Mouse (Mus musculus) stomach, embryonic 14.5 days (tissue): Measurements from ENCODE around the gene Ikzf2. TPM values are rescaled to one million over a fixed set of nuclear protein-coding genes. Genes with fewer than 3 reads are reported as not detected.

Experiments
- ATAC-seq: fragments of 200-750 bp; cut with Nextera tagmentation; 2 replicates; pipeline ENCODE4 v1.8.0; 2017; ENCODE audit warnings: low read depth, moderate TSS enrichment; ENCODE audit not compliant: insufficient number of reproducible peaks, insufficient read depth, low FRiP score
- H3K27ac ChIP-seq: fragments of 300-500 bp; sonication (generic); 2 replicates; pipeline ENCODE4 v1.5.1; 2014; ENCODE audit warnings: mild to moderate bottlenecking, low read length, moderate library complexity, mixed read lengths
- H3K27me3 ChIP-seq: fragments of 300-500 bp; sonication (generic); 2 replicates; pipeline ENCODE4 v1.6.1; 2014; ENCODE audit warnings: low read length, control low read depth, mixed read lengths; ENCODE audit not compliant: control insufficient read depth, insufficient read depth
- H3K36me3 ChIP-seq: fragments of 300-500 bp; sonication (generic); 2 replicates; pipeline ENCODE4 v1.6.1; 2014; ENCODE audit warnings: mild to moderate bottlenecking, control low read depth, low read length, moderate library complexity, mixed read lengths; ENCODE audit not compliant: control insufficient read depth, insufficient read depth
- H3K4me1 ChIP-seq: fragments of 300-500 bp; sonication (generic); 2 replicates; pipeline ENCODE4 v1.6.1; 2014; ENCODE audit warnings: low read length, control low read depth, mixed read lengths; ENCODE audit not compliant: control insufficient read depth, insufficient read depth
- H3K4me2 ChIP-seq: fragments of 300-500 bp; sonication (generic); replicated peaks from 2 replicates; pipeline ENCODE4 v1.6.1; 2014; ENCODE audit warnings: low read depth, low read length, control low read depth
- H3K4me3 ChIP-seq: fragments of 300-500 bp; sonication (generic); 2 replicates; pipeline ENCODE4 v1.5.1; 2014; ENCODE audit warnings: low read depth, low read length, control low read depth
- H3K9ac ChIP-seq: fragments of 300-500 bp; sonication (generic); replicated peaks from 2 replicates; pipeline ENCODE4 v1.6.1; 2014; ENCODE audit warnings: low read depth, mild to moderate bottlenecking, control low read depth, low read length, moderate library complexity, mixed read lengths
- H3K9me3 ChIP-seq: fragments of 300-500 bp; sonication (generic); 2 replicates; pipeline ENCODE4 v1.6.1; 2016; ENCODE audit warnings: low read depth, low read length, control low read depth; ENCODE audit not compliant: control insufficient read depth
- WGBS: fragments of 180-500 bp; shearing (Covaris S2); extraction: QIAGEN DNeasy Blood & Tissue Kit; methylation state at CpG from one replicate; pipeline ENCODE4 v1.1.7; 2014; 5-methylcytosine and 5-hydroxymethylcytosine counted together
- polyA plus RNA-seq: library from polyadenylated mRNA; unstranded; fragments of >200 nt; fragmentation: Nextera tagmentation; extraction: Ambion mirVana; gene quantifications from 2 replicates; pipeline ENCODE4 v1.2.1, GENCODE M21; 2014

Ikzf2 gene
- polyA plus RNA-seq, 1 experiment from 2014 or later, result 11.1 TPM

GRCm38 (mm10) chr1:69549987-69550386, 137.1 kb downstream of the Ikzf2 start:
- Histone ChIP-seq H3K27me3 (no peaks in the 10 kb centered on the region), H3K9me3 (no peaks in the 10 kb centered on the region), H3K9ac (no peak overlapping the region), H3K4me1 (no peaks in the 10 kb centered on the region), H3K4me2 (no peak overlapping the region), H3K36me3 (no peaks in the 10 kb centered on the region), H3K4me3 (no peak overlapping the region), H3K27ac (no peak overlapping the region)
- ATAC-seq, result no peak
- WGBS, result 87% methylated on average over 4 of the region's 4 CpGs

- Histone ChIP-seq H3K9ac (no peak overlapping the region), H3K4me1 (no peaks in the 10 kb centered on the region), H3K27me3 (no peaks in the 10 kb centered on the region), H3K36me3 (no peaks in the 10 kb centered on the region), H3K4me3 (no peak overlapping the region), H3K4me2 (no peak overlapping the region), H3K9me3 (no peaks in the 10 kb centered on the region), H3K27ac (no peak overlapping the region)
- no peak for ATAC-seq
- 98% methylated on average over 1 of the region's 1 CpGs for WGBS
Observed at GRCm38 (mm10) chr1:69545885-69546253, 141.2 kb downstream of the Ikzf2 start.

GRCm38 (mm10) chr1:69545217-69545884, 141.7 kb downstream of the Ikzf2 start:
- H3K4me3 ChIP-seq, result no peak overlapping the region
- H3K9me3 ChIP-seq, result no peaks in the 10 kb centered on the region
- WGBS, result 87% methylated on average over 8 of the region's 8 CpGs

GRCm38 (mm10) chr1:69543774-69544597, 143.1 kb downstream of the Ikzf2 start:
- Histone ChIP-seq H3K36me3 (no peaks in the 10 kb centered on the region), H3K4me1 (no peaks in the 10 kb centered on the region), H3K4me3 (no peak overlapping the region), H3K27me3 (no peaks in the 10 kb centered on the region), H3K9ac (no peak overlapping the region), H3K9me3 (no peaks in the 10 kb centered on the region), H3K27ac (no peak overlapping the region), H3K4me2 (no peak overlapping the region)
- WGBS, result 88% methylated on average over 6 of the region's 6 CpGs
- ATAC-seq, result no peak

More at GRCm38 (mm10) chr1:69545217-69545884, 141.7 kb downstream of the Ikzf2 start:
- H3K27ac ChIP-seq, result no peak overlapping the region
- no peaks in the 10 kb centered on the region for H3K36me3 ChIP-seq
- H3K4me2 ChIP-seq, result no peak overlapping the region
- peak; percentile 28; the same call in 1 of the 2 replicates for ATAC-seq
- no peaks in the 10 kb centered on the region for H3K4me1 ChIP-seq
- H3K9ac ChIP-seq, result no peak overlapping the region
- no peaks in the 10 kb centered on the region for H3K27me3 ChIP-seq

GRCm38 (mm10) chr1:69542546-69542945, 144.5 kb downstream of the Ikzf2 start:
- no peaks in the 10 kb centered on the region for H3K27me3 ChIP-seq
- no peak for ATAC-seq
- no peak overlapping the region for H3K27ac ChIP-seq
- no peak overlapping the region for H3K4me3 ChIP-seq
- no peaks in the 10 kb centered on the region for H3K9me3 ChIP-seq
- no peaks in the 10 kb centered on the region for H3K36me3 ChIP-seq
- H3K9ac ChIP-seq, result no peak overlapping the region
- WGBS, result 68% methylated on average over 3 of the region's 3 CpGs
- no peaks in the 10 kb centered on the region for H3K4me1 ChIP-seq
- H3K4me2 ChIP-seq, result no peak overlapping the region

GRCm38 (mm10) chr1:69538663-69539062, 148.4 kb downstream of the Ikzf2 start:
- Histone ChIP-seq H3K4me3 (no peak overlapping the region), H3K4me2 (no peak overlapping the region), H3K4me1 (no peaks in the 10 kb centered on the region), H3K27ac (no peak overlapping the region), H3K36me3 (no peaks in the 10 kb centered on the region), H3K9ac (no peak overlapping the region), H3K27me3 (no peaks in the 10 kb centered on the region), H3K9me3 (no peaks in the 10 kb centered on the region)
- no peak for ATAC-seq
- WGBS, result 84% methylated on average over 7 of the region's 7 CpGs

GRCm38 (mm10) chr1:69537619-69538018, 149.4 kb downstream of the Ikzf2 start:
- no peak overlapping the region for H3K9ac ChIP-seq
- H3K36me3 ChIP-seq, result no peaks in the 10 kb centered on the region
- no peaks in the 10 kb centered on the region for H3K9me3 ChIP-seq
- H3K27me3 ChIP-seq, result no peaks in the 10 kb centered on the region
- H3K27ac ChIP-seq, result no peak overlapping the region
- no peak for ATAC-seq
- H3K4me1 ChIP-seq, result no peaks in the 10 kb centered on the region
- H3K4me2 ChIP-seq, result no peak overlapping the region
- no peak overlapping the region for H3K4me3 ChIP-seq
- 70% methylated on average over 3 of the region's 3 CpGs for WGBS

- H3K4me1 ChIP-seq, result no peaks in the 10 kb centered on the region
- no peak for ATAC-seq
- H3K27ac ChIP-seq, result no peak overlapping the region
- H3K4me3 ChIP-seq, result no peak overlapping the region
- H3K27me3 ChIP-seq, result no peaks in the 10 kb centered on the region
- no peaks in the 10 kb centered on the region for H3K9me3 ChIP-seq
- H3K9ac ChIP-seq, result no peak overlapping the region
- no peak overlapping the region for H3K4me2 ChIP-seq
- no peaks in the 10 kb centered on the region for H3K36me3 ChIP-seq
- WGBS, result 38% methylated on average over 4 of the region's 4 CpGs
Observed at GRCm38 (mm10) chr1:69535507-69535906, 151.5 kb downstream of the Ikzf2 start.
